Mouse (Mus musculus) bone marrow, adult 2 months (tissue): ENCODE data around the gene Cd3e.

Source experiments
- CTCF ChIP-seq: fragments of 200-500 bp; IDR thresholded peaks from 2 replicates; pipeline ENCODE4 v1.5.1; 2011; ENCODE audit warnings: low read length, control low read depth; ENCODE audit not compliant: control insufficient read depth, insufficient read depth
- POLR2A ChIP-seq: fragments of 200-500 bp; IDR thresholded peaks from 2 replicates; pipeline ENCODE4 v1.6.1; 2011; ENCODE audit warnings: low read depth, mild to moderate bottlenecking, control low read depth, low read length, borderline replicate concordance; ENCODE audit not compliant: control insufficient read depth

DNA sequence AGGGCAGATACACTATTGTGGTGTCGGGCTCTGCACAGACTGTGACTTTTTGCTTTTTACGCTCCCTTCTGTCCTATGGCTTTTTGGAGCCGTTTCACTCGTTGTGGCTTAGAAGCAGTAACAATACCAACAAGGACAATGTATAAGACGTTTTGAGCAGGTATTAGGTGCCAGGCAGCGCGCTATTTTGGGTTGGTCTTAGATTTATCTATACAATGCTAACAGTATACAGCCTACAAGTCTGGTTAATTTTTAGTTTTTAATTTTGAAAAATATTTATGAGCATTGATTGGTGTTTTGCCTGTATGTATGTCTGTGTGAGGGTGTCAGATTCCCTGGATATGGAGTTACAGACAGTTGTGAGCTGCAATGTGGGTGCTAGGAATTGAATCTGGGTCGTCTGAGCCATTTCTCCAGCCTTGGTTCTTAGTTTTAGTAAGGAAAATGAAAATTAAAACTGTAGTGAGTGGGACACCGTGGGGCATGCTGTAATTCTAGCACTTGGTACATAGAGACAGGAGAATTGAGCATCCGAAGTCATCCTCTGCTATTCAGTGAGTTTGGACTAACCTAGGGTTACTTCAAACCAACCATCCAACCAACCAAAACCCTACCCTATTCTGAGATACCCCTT lies 43.5 kb downstream of the Cd3e start:
- TF ChIP-seq POLR2A: no peak
- no peak for TF ChIP-seq CTCF
